Mouse (Mus musculus) liver, embryonic 16.5 days (tissue): Measurements from ENCODE around the gene Il1f5. TPM values are rescaled to one million over a fixed set of nuclear protein-coding genes. Genes with fewer than 3 reads are reported as not detected.

Experiments
- ATAC-seq: fragments of 200-750 bp; cut with Nextera tagmentation; 2 replicates; pipeline ENCODE4 v1.8.0; 2017; ENCODE audit warnings: low read depth, mild to moderate bottlenecking, moderate number of reproducible peaks, moderate library complexity
- H3K27ac ChIP-seq: fragments of 300-500 bp; sonication (generic); 2 replicates; pipeline ENCODE4 v1.5.1; 2014; ENCODE audit warnings: mild to moderate bottlenecking, low read length
- H3K27me3 ChIP-seq: fragments of 300-500 bp; sonication (generic); 2 replicates; pipeline ENCODE4 v1.6.1; 2014; ENCODE audit warnings: low read depth, low read length, mixed read lengths; ENCODE audit not compliant: control insufficient read depth, insufficient read depth
- H3K36me3 ChIP-seq: fragments of 300-500 bp; sonication (generic); 2 replicates; pipeline ENCODE4 v1.6.1; 2014; ENCODE audit warnings: mild to moderate bottlenecking; ENCODE audit not compliant: control insufficient read depth, insufficient read depth
- H3K4me1 ChIP-seq: fragments of 300-500 bp; sonication (generic); 2 replicates; pipeline ENCODE4 v1.6.1; 2014; ENCODE audit warnings: low read depth, low read length, mixed read lengths; ENCODE audit not compliant: control insufficient read depth
- H3K4me2 ChIP-seq: fragments of 300-500 bp; sonication (generic); 2 replicates; pipeline ENCODE4 v1.6.1; 2014; ENCODE audit warnings: low read depth, low read length, mixed read lengths
- H3K4me3 ChIP-seq: fragments of 300-500 bp; sonication (generic); 2 replicates; pipeline ENCODE4 v1.5.1; 2014; ENCODE audit warnings: low read depth, mild to moderate bottlenecking, low read length
- H3K9ac ChIP-seq: fragments of 300-500 bp; sonication (generic); 2 replicates; pipeline ENCODE4 v1.6.1; 2014; ENCODE audit warnings: low read depth, low read length
- H3K9me3 ChIP-seq: fragments of 300-500 bp; sonication (generic); replicated peaks from 2 replicates; pipeline ENCODE4 v1.6.1; 2016; ENCODE audit warnings: low read length; ENCODE audit not compliant: control insufficient read depth
- WGBS: fragments of 180-500 bp; shearing (Covaris S2); extraction: QIAGEN DNeasy Blood & Tissue Kit; methylation state at CpG from one replicate; pipeline ENCODE4 v1.1.7; 2014; ENCODE audit not compliant: insufficient replicate concordance; 5-methylcytosine and 5-hydroxymethylcytosine counted together
- polyA plus RNA-seq: library from polyadenylated mRNA; unstranded; fragments of >200 nt; fragmentation: Nextera tagmentation; extraction: Ambion mirVana; gene quantifications from 2 replicates; pipeline ENCODE4 v1.2.1, GENCODE M21; 2015

Gene Il1f5
- not detected in 2 replicates for polyA plus RNA-seq

- Histone ChIP-seq H3K27ac (no peak within 1 kb of the TSS), H3K27me3 (no peaks in the 10 kb centered on the region), H3K4me3 (no peak within 1 kb of the TSS), H3K36me3 (no peaks in the 10 kb centered on the region), H3K4me1 (no peaks in the 10 kb centered on the region), H3K9ac (no peak within 1 kb of the TSS), H3K4me2 (no peak within 1 kb of the TSS), H3K9me3 (no peaks in the 10 kb centered on the region)
- no peak for ATAC-seq
Measured at GRCm38 (mm10) chr2:24276654-24277053, at the start of gene Il1f5. Gene Il1f5 (plus strand): TSS chr2:24276954.

- Histone ChIP-seq H3K36me3 (no peaks in the 10 kb centered on the region), H3K9me3 (no peaks in the 10 kb centered on the region), H3K4me3 (no peak overlapping the region), H3K4me2 (no peak overlapping the region), H3K27ac (no peak overlapping the region), H3K4me1 (no peaks in the 10 kb centered on the region), H3K9ac (no peak overlapping the region), H3K27me3 (no peaks in the 10 kb centered on the region)
- ATAC-seq = no peak
- 58% methylated on average over 2 of the region's 2 CpGs for WGBS
Measured at GRCm38 (mm10) chr2:24227191-24227590, 49.6 kb upstream of the Il1f5 start.

GRCm38 (mm10) chr2:24267503-24267902 lies 9.3 kb upstream of the Il1f5 start:
- no peak for ATAC-seq
- Histone ChIP-seq H3K36me3 (no peaks in the 10 kb centered on the region), H3K9me3 (no peaks in the 10 kb centered on the region), H3K27me3 (no peaks in the 10 kb centered on the region), H3K9ac (no peak overlapping the region), H3K27ac (no peak overlapping the region), H3K4me1 (no peaks in the 10 kb centered on the region), H3K4me2 (no peak overlapping the region), H3K4me3 (no peak overlapping the region)
- 69% methylated on average over 1 of the region's 1 CpGs for WGBS

- Histone ChIP-seq H3K9me3 (no peaks in the 10 kb centered on the region), H3K4me2 (no peak overlapping the region), H3K27me3 (no peaks in the 10 kb centered on the region), H3K4me1 (no peaks in the 10 kb centered on the region), H3K4me3 (no peak overlapping the region), H3K27ac (no peak overlapping the region), H3K36me3 (no peaks in the 10 kb centered on the region), H3K9ac (no peak overlapping the region)
- WGBS = 69% methylated on average over 2 of the region's 2 CpGs
- peak; percentile 35; the same call in 1 of the 2 replicates for ATAC-seq
Measured at GRCm38 (mm10) chr2:24273619-24274018, 3.1 kb upstream of the Il1f5 start.

- Histone ChIP-seq H3K4me1 (no peaks in the 10 kb centered on the region), H3K27me3 (no peaks in the 10 kb centered on the region), H3K9ac (no peak overlapping the region), H3K4me3 (no peak overlapping the region), H3K4me2 (no peak overlapping the region), H3K9me3 (no peaks in the 10 kb centered on the region), H3K27ac (no peak overlapping the region), H3K36me3 (no peaks in the 10 kb centered on the region)
- WGBS = 28% methylated on average over 1 of the region's 1 CpGs
- ATAC-seq = no peak
Measured at GRCm38 (mm10) chr2:24275146-24275545, 1.6 kb upstream of the Il1f5 start.

- no peaks in the 10 kb centered on the region for H3K27me3 ChIP-seq
- no peak within 1 kb of the TSS for H3K4me3 ChIP-seq
- H3K9me3 ChIP-seq = no peaks in the 10 kb centered on the region
- no peaks in the 10 kb centered on the region for H3K36me3 ChIP-seq
- H3K9ac ChIP-seq = no peak within 1 kb of the TSS
- H3K4me1 ChIP-seq = no peaks in the 10 kb centered on the region
- no peak for ATAC-seq
- H3K27ac ChIP-seq = no peak within 1 kb of the TSS
- H3K4me2 ChIP-seq = no peak within 1 kb of the TSS
- 62% methylated on average over 5 of the region's 5 CpGs for WGBS
Measured at GRCm38 (mm10) chr2:24290896-24291295, 14.1 kb downstream of the Il1f5 start, which contains the start of gene Il1f10. Gene Il1f10 (plus strand): TSS chr2:24291196.

- 37% methylated on average over 1 of the region's 1 CpGs for WGBS
- H3K36me3 ChIP-seq = no peaks in the 10 kb centered on the region
- H3K4me3 ChIP-seq = no peak overlapping the region
Measured at GRCm38 (mm10) chr2:24294616-24295015, 17.9 kb downstream of the Il1f5 start.

GRCm38 (mm10) chr2:24296837-24297236 lies 20.1 kb downstream of the Il1f5 start:
- no peaks in the 10 kb centered on the region for H3K27me3 ChIP-seq
- no peak for ATAC-seq
- 2% methylated on average over 3 of the region's 3 CpGs for WGBS
- no peak overlapping the region for H3K4me3 ChIP-seq
- no peaks in the 10 kb centered on the region for H3K36me3 ChIP-seq
- H3K9ac ChIP-seq = no peak overlapping the region
- H3K27ac ChIP-seq = no peak overlapping the region
- no peak overlapping the region for H3K4me2 ChIP-seq
- H3K4me1 ChIP-seq = no peaks in the 10 kb centered on the region
- H3K9me3 ChIP-seq = no peaks in the 10 kb centered on the region

More at GRCm38 (mm10) chr2:24294616-24295015, 17.9 kb downstream of the Il1f5 start:
- Histone ChIP-seq H3K4me1 (no peaks in the 10 kb centered on the region), H3K9ac (no peak overlapping the region), H3K27ac (no peak overlapping the region), H3K27me3 (no peaks in the 10 kb centered on the region), H3K4me2 (no peak overlapping the region), H3K9me3 (no peaks in the 10 kb centered on the region)
- ATAC-seq = no peak

- Histone ChIP-seq H3K9me3 (no peaks in the 10 kb centered on the region), H3K27ac (peak overlapping the region; percentile 68), H3K27me3 (no peaks in the 10 kb centered on the region), H3K9ac (no peak overlapping the region), H3K4me1 (no peaks in the 10 kb centered on the region), H3K4me2 (no peak overlapping the region), H3K4me3 (no peak overlapping the region), H3K36me3 (no peaks in the 10 kb centered on the region)
- WGBS = 27% methylated on average over 6 of the region's 6 CpGs
- ATAC-seq = peak; percentile 96
Measured at GRCm38 (mm10) chr2:24311302-24312001, 34.7 kb downstream of the Il1f5 start.
